Mouse (Mus musculus) intestine, postnatal 0 days (tissue): ENCODE measurements around the gene Olfr1264. TPM values are rescaled to one million over a fixed set of nuclear protein-coding genes. Genes with fewer than 3 reads are reported as not detected.

Experiments used
- ATAC-seq: fragments of 200-750 bp; cut with Nextera tagmentation; 2 replicates; pipeline ENCODE4 v1.8.0; 2017; ENCODE audit warnings: mild to moderate bottlenecking, moderate TSS enrichment, moderate library complexity
- H3K27ac ChIP-seq: fragments of 300-500 bp; sonication (generic); 2 replicates; pipeline ENCODE4 v1.5.1; 2014; ENCODE audit warnings: mild to moderate bottlenecking, low read depth, low read length, moderate library complexity
- H3K27me3 ChIP-seq: fragments of 300-500 bp; sonication (generic); replicated peaks from 2 replicates; pipeline ENCODE4 v1.6.1; 2014; ENCODE audit warnings: low read length, mixed read lengths; ENCODE audit not compliant: control insufficient read depth, insufficient read depth
- H3K36me3 ChIP-seq: fragments of 300-500 bp; sonication (generic); 2 replicates; pipeline ENCODE4 v1.6.1; 2014; ENCODE audit warnings: mild to moderate bottlenecking, moderate library complexity; ENCODE audit not compliant: control insufficient read depth, insufficient read depth
- H3K4me1 ChIP-seq: fragments of 300-500 bp; sonication (generic); replicated peaks from 2 replicates; pipeline ENCODE4 v1.6.1; 2014; ENCODE audit warnings: antibody characterized with exemption, low read length, mixed read lengths; ENCODE audit not compliant: control insufficient read depth, insufficient read depth
- H3K4me2 ChIP-seq: fragments of 300-500 bp; sonication (generic); replicated peaks from 2 replicates; pipeline ENCODE4 v1.6.1; 2014; ENCODE audit warnings: low read depth, mild to moderate bottlenecking, moderate library complexity
- H3K4me3 ChIP-seq: fragments of 300-500 bp; sonication (generic); 2 replicates; pipeline ENCODE4 v1.5.1; 2014; ENCODE audit warnings: low read depth, low read length
- H3K9ac ChIP-seq: fragments of 300-500 bp; sonication (generic); 2 replicates; pipeline ENCODE4 v1.6.1; 2014; ENCODE audit warnings: mild to moderate bottlenecking, low read depth, low read length
- H3K9me3 ChIP-seq: fragments of 300-500 bp; sonication (generic); 2 replicates; pipeline ENCODE4 v1.6.1; 2016; ENCODE audit warnings: mixed run types; ENCODE audit not compliant: control insufficient read depth
- CTCF ChIP-seq: sonication (generic); IDR thresholded peaks from 2 replicates; pipeline ENCODE4 v1.5.1; 2016; ENCODE audit warnings: low read depth, mild to moderate bottlenecking, control low read depth, antibody characterized with exemption, moderate library complexity
- WGBS: fragments of 180-500 bp; shearing (Covaris S2); extraction: QIAGEN DNeasy Blood & Tissue Kit; methylation state at CpG from one replicate; pipeline ENCODE4 v1.1.7; 2014; 5-methylcytosine and 5-hydroxymethylcytosine counted together
- polyA plus RNA-seq: library from polyadenylated mRNA; unstranded; fragments of >200 nt; fragmentation: Nextera tagmentation; extraction: Ambion mirVana; gene quantifications from 2 replicates; pipeline ENCODE4 v1.2.1, GENCODE M21; 2015

Olfr1264 gene
- polyA plus RNA-seq, 1 experiment from 2014 or later = not detected

- Histone ChIP-seq H3K27ac (no peak overlapping the region), H3K9ac (no peak overlapping the region), H3K4me3 (no peak overlapping the region), H3K4me2 (no peak overlapping the region), H3K9me3 (no peaks in the 10 kb centered on the region), H3K27me3 (no peaks in the 10 kb centered on the region), H3K36me3 (no peaks in the 10 kb centered on the region), H3K4me1 (no peaks in the 10 kb centered on the region)
- no peak for ATAC-seq
- WGBS = 75% methylated on average over 2 of the region's 2 CpGs
- TF ChIP-seq CTCF = no peak
Observed at GRCm38 (mm10) chr2:89977709-89978108, 47.7 kb downstream of the Olfr1264 start.

GRCm38 (mm10) chr2:89974184-89974583 is 51.2 kb downstream of the Olfr1264 start, which contains the start of gene Olfr1260:
Olfr1260 (plus strand) TSS chr2:89974340.
- H3K36me3 ChIP-seq = no peaks in the 10 kb centered on the region
- no peaks in the 10 kb centered on the region for H3K27me3 ChIP-seq
- no peak within 1 kb of the TSS for H3K4me3 ChIP-seq
- ATAC-seq = no peak
- no peak within 1 kb of the TSS for H3K9ac ChIP-seq
- 51% methylated on average over 2 of the region's 2 CpGs for WGBS
- no peak within 1 kb of the TSS for H3K27ac ChIP-seq
- no peak within 1 kb of the TSS for H3K4me2 ChIP-seq
- no peaks in the 10 kb centered on the region for H3K9me3 ChIP-seq
- no peaks in the 10 kb centered on the region for H3K4me1 ChIP-seq
- TF ChIP-seq CTCF = no peak

Other genes starting within 250 kb of the Olfr1264 start
- not detected in 2 replicates for gene Olfr1254, start 232.0 kb downstream of the Olfr1264 start, polyA plus RNA-seq
- gene Olfr1255, start 213.5 kb downstream of the Olfr1264 start, polyA plus RNA-seq = not detected in 2 replicates
- not detected in 2 replicates for gene Olfr1256, start 184.0 kb downstream of the Olfr1264 start, polyA plus RNA-seq
- gene Olfr48, start 177.4 kb downstream of the Olfr1264 start, polyA plus RNA-seq = not detected in 2 replicates
- gene Olfr1257, start 147.1 kb downstream of the Olfr1264 start, polyA plus RNA-seq = not detected in 2 replicates
- gene Olfr1258, start 98.3 kb downstream of the Olfr1264 start, polyA plus RNA-seq = 0.04 and 0.05 TPM in 2 replicates
- not detected in 2 replicates for gene Olfr1259, start 76.9 kb downstream of the Olfr1264 start, polyA plus RNA-seq
- not detected in 2 replicates for gene Olfr1260, start 51.2 kb downstream of the Olfr1264 start, polyA plus RNA-seq
- gene Olfr1261, start 34.4 kb downstream of the Olfr1264 start, polyA plus RNA-seq = not detected in 2 replicates
- not detected in 2 replicates for gene Olfr1262, start 25.4 kb downstream of the Olfr1264 start, polyA plus RNA-seq
- gene Olfr1263, start 13.4 kb downstream of the Olfr1264 start, polyA plus RNA-seq = not detected in 2 replicates
- not detected in 2 replicates for gene Olfr1265, start 9.8 kb upstream of the Olfr1264 start, polyA plus RNA-seq
- not detected in 2 replicates for gene Olfr140, start 38.0 kb upstream of the Olfr1264 start, polyA plus RNA-seq
- not detected in 2 replicates for gene Olfr1269, start 95.8 kb upstream of the Olfr1264 start, polyA plus RNA-seq
- not detected in 2 replicates for gene Olfr32, start 116.7 kb upstream of the Olfr1264 start, polyA plus RNA-seq
- not detected in 2 replicates for gene Olfr1270, start 127.5 kb upstream of the Olfr1264 start, polyA plus RNA-seq
- gene Olfr1506, start 198.9 kb upstream of the Olfr1264 start, polyA plus RNA-seq = not detected in 2 replicates
- gene Olfr142, start 232.0 kb upstream of the Olfr1264 start, polyA plus RNA-seq = not detected in 2 replicates
- not detected in 2 replicates for gene Olfr1271, start 245.5 kb upstream of the Olfr1264 start, polyA plus RNA-seq